Mouse (Mus musculus) embryonic facial prominence, embryonic 14.5 days (tissue): ENCODE data around the gene Zfp687. TPM values are rescaled to one million over a fixed set of nuclear protein-coding genes. Genes with fewer than 3 reads are reported as not detected.

Experiments
- ATAC-seq: fragments of 200-750 bp; cut with Nextera tagmentation; 2 replicates; pipeline ENCODE4 v1.8.0; 2017; ENCODE audit warnings: low read depth, moderate number of reproducible peaks, moderate TSS enrichment
- DNase-seq: peaks from one replicate; pipeline ENCODE4 v3.0.0-alpha.2; 2015; ENCODE audit warnings: low spot score
- H3K27ac ChIP-seq: fragments of 300-500 bp; sonication (generic); replicated peaks from 2 replicates; pipeline ENCODE4 v1.5.1; 2014; ENCODE audit warnings: low read depth, mild to moderate bottlenecking, low read length, moderate library complexity
- H3K27me3 ChIP-seq: fragments of 300-500 bp; sonication (generic); replicated peaks from 2 replicates; pipeline ENCODE4 v1.6.1; 2014; ENCODE audit warnings: low read length; ENCODE audit not compliant: control insufficient read depth, insufficient read depth
- H3K36me3 ChIP-seq: fragments of 300-500 bp; sonication (generic); 2 replicates; pipeline ENCODE4 v1.6.1; 2014; ENCODE audit warnings: low read length, mixed read lengths; ENCODE audit not compliant: control insufficient read depth, insufficient read depth
- H3K4me1 ChIP-seq: fragments of 300-500 bp; sonication (generic); 2 replicates; pipeline ENCODE4 v1.6.1; 2014; ENCODE audit warnings: antibody characterized with exemption, low read length; ENCODE audit not compliant: control insufficient read depth, insufficient read depth
- H3K4me2 ChIP-seq: fragments of 300-500 bp; sonication (generic); 2 replicates; pipeline ENCODE4 v1.6.1; 2014; ENCODE audit warnings: low read depth, mild to moderate bottlenecking, low read length, moderate library complexity, mixed read lengths
- H3K4me3 ChIP-seq: fragments of 300-500 bp; sonication (generic); 2 replicates; pipeline ENCODE4 v1.5.1; 2014; ENCODE audit warnings: low read depth, mild to moderate bottlenecking, low read length
- H3K9ac ChIP-seq: fragments of 300-500 bp; sonication (generic); 2 replicates; pipeline ENCODE4 v1.6.1; 2014; ENCODE audit warnings: low read depth, mild to moderate bottlenecking, low read length, moderate library complexity, mixed read lengths
- H3K9me3 ChIP-seq: fragments of 300-500 bp; sonication (generic); 2 replicates; pipeline ENCODE4 v1.6.1; 2016; ENCODE audit warnings: low read length; ENCODE audit not compliant: control insufficient read depth
- WGBS: fragments of 180-500 bp; shearing (Covaris S2); extraction: QIAGEN DNeasy Blood & Tissue Kit; methylation state at CpG from one replicate; pipeline ENCODE4 v1.1.7; 2014; 5-methylcytosine and 5-hydroxymethylcytosine counted together
- polyA plus RNA-seq: library from polyadenylated mRNA; unstranded; fragments of >200 nt; fragmentation: Nextera tagmentation; extraction: Ambion mirVana; gene quantifications from 2 replicates; pipeline ENCODE4 v1.2.1, GENCODE M21; 2014

Gene Zfp687
- polyA plus RNA-seq = 17.3 and 22.0 TPM in 2 replicates

- no peaks in the 10 kb centered on the region for H3K9me3 ChIP-seq
- ATAC-seq (peak; percentile 99), DNase-seq (peak; percentile 100)
- H3K4me2 ChIP-seq = peak within 1 kb of the TSS; percentile 95
- peak within 1 kb of the TSS; percentile 67 for H3K4me3 ChIP-seq
- H3K27me3 ChIP-seq = no peaks in the 10 kb centered on the region
- peaks cover 19% of the 10 kb centered on the region for H3K36me3 ChIP-seq
- H3K27ac ChIP-seq = peak within 1 kb of the TSS; percentile 95
- 2% methylated on average over 26 of the region's 37 CpGs for WGBS
- peak within 1 kb of the TSS; percentile 77 for H3K9ac ChIP-seq
- H3K4me1 ChIP-seq = peaks cover 13% of the 10 kb centered on the region
Measured at GRCm38 (mm10) chr3:95015337-95015872, at the start of gene Zfp687. Zfp687 (minus strand) TSS chr3:95015448.

GRCm38 (mm10) chr3:95063741-95064140, 48.5 kb upstream of the Zfp687 start:
- no peak for DNase-seq
- H3K27me3 ChIP-seq = no peaks in the 10 kb centered on the region
- ATAC-seq = no peak
- H3K4me3 ChIP-seq = no peak overlapping the region
- 94% methylated on average over 4 of the region's 4 CpGs for WGBS
- H3K9me3 ChIP-seq = no peaks in the 10 kb centered on the region
- no peak overlapping the region for H3K27ac ChIP-seq
- no peak overlapping the region for H3K4me2 ChIP-seq
- H3K36me3 ChIP-seq = peaks cover 97% of the 10 kb centered on the region
- no peaks in the 10 kb centered on the region for H3K4me1 ChIP-seq
- H3K9ac ChIP-seq = no peak overlapping the region

- Histone ChIP-seq H3K27me3 (no peaks in the 10 kb centered on the region), H3K4me2 (no peak overlapping the region), H3K4me3 (no peak overlapping the region), H3K27ac (peak overlapping the region; percentile 21), H3K9ac (no peak overlapping the region), H3K36me3 (peaks cover 52% of the 10 kb centered on the region), H3K4me1 (peaks cover 5% of the 10 kb centered on the region; the same call in 1 of the 2 replicates), H3K9me3 (no peaks in the 10 kb centered on the region)
- ATAC-seq (peak; percentile 47), DNase-seq (peak; percentile 71)
- WGBS = 53% methylated on average over 8 of the region's 8 CpGs
Measured at GRCm38 (mm10) chr3:95058078-95058477, 42.8 kb upstream of the Zfp687 start.

GRCm38 (mm10) chr3:95056275-95056674, 41.0 kb upstream of the Zfp687 start:
- WGBS = 80% methylated on average over 7 of the region's 7 CpGs
- Histone ChIP-seq H3K27me3 (no peaks in the 10 kb centered on the region), H3K4me1 (peaks cover 5% of the 10 kb centered on the region; the same call in 1 of the 2 replicates), H3K9ac (no peak overlapping the region), H3K4me2 (no peak overlapping the region), H3K27ac (no peak overlapping the region), H3K9me3 (no peaks in the 10 kb centered on the region), H3K36me3 (peaks cover 34% of the 10 kb centered on the region), H3K4me3 (no peak overlapping the region)
- peak; percentile 56 for DNase-seq
- 0 out of 2 replicates have a peak, but pooled peaks have one; percentile 27 for ATAC-seq

- Histone ChIP-seq H3K4me3 (no peak overlapping the region), H3K36me3 (peaks cover 18% of the 10 kb centered on the region), H3K9ac (no peak overlapping the region), H3K9me3 (no peaks in the 10 kb centered on the region), H3K27me3 (no peaks in the 10 kb centered on the region), H3K4me2 (no peak overlapping the region), H3K4me1 (peaks cover 5% of the 10 kb centered on the region; the same call in 1 of the 2 replicates), H3K27ac (peak overlapping the region; percentile 25)
- ATAC-seq (peak; percentile 76), DNase-seq (peak; percentile 80)
- WGBS = 32% methylated on average over 10 of the region's 10 CpGs
Measured at GRCm38 (mm10) chr3:95054481-95055260, 39.4 kb upstream of the Zfp687 start.

- no peak for ATAC-seq
- peak; percentile 72 for DNase-seq
- H3K4me2 ChIP-seq = no peak overlapping the region
- H3K9ac ChIP-seq = no peak overlapping the region
- 47% methylated on average over 3 of the region's 3 CpGs for WGBS
- H3K27me3 ChIP-seq = no peaks in the 10 kb centered on the region
- peaks cover 8% of the 10 kb centered on the region; the same call in 1 of the 2 replicates for H3K36me3 ChIP-seq
- no peak overlapping the region for H3K27ac ChIP-seq
- H3K9me3 ChIP-seq = no peaks in the 10 kb centered on the region
- H3K4me1 ChIP-seq = peaks cover 5% of the 10 kb centered on the region; the same call in 1 of the 2 replicates
- no peak overlapping the region for H3K4me3 ChIP-seq
Measured at GRCm38 (mm10) chr3:95053701-95054100, 38.5 kb upstream of the Zfp687 start.

- Histone ChIP-seq H3K4me2 (no peak overlapping the region), H3K27ac (no peak overlapping the region), H3K9ac (no peak overlapping the region), H3K36me3 (peaks cover 1% of the 10 kb centered on the region; the same call in 1 of the 2 replicates), H3K9me3 (no peaks in the 10 kb centered on the region), H3K27me3 (no peaks in the 10 kb centered on the region), H3K4me1 (peaks cover 5% of the 10 kb centered on the region; the same call in 1 of the 2 replicates), H3K4me3 (no peak overlapping the region)
- no peak for ATAC-seq
- DNase-seq = peak; percentile 71
- 51% methylated on average over 1 of the region's 1 CpGs for WGBS
Measured at GRCm38 (mm10) chr3:95052959-95053358, 37.7 kb upstream of the Zfp687 start.

- no peak for DNase-seq
- no peak overlapping the region for H3K27ac ChIP-seq
- no peak overlapping the region for H3K4me3 ChIP-seq
- no peak overlapping the region for H3K9ac ChIP-seq
- no peaks in the 10 kb centered on the region for H3K27me3 ChIP-seq
- ATAC-seq = no peak
- H3K36me3 ChIP-seq = no peaks in the 10 kb centered on the region
- H3K4me1 ChIP-seq = 0 out of 2 replicates have a peak, but pooled peaks cover under 1% of the 10 kb centered on the region
- WGBS = 57% methylated on average over 3 of the region's 3 CpGs
- H3K4me2 ChIP-seq = no peak overlapping the region
- H3K9me3 ChIP-seq = no peaks in the 10 kb centered on the region
Measured at GRCm38 (mm10) chr3:95047914-95048313, 32.7 kb upstream of the Zfp687 start.
